Mouse (Mus musculus): ENCODE data around the gene Cdh12. TPM values are rescaled to one million over a fixed set of nuclear protein-coding genes. Genes with fewer than 3 reads are reported as not detected.
"Not testable (repeated sequence)": the region's sequence is repeated elsewhere in the genome, so short reads cannot be mapped to it uniquely, and the experiment has no call there.

Cdh12 gene
- total and polyA plus RNA-seq, 3 experiments, result 0.13 to 0.16 TPM; not detected in 1

GRCm38 (mm10) chr15:21375871-21376270, 926.8 kb downstream of the Cdh12 start:
- no peak for TF ChIP-seq SIN3A (IDR thresholded peaks at IDR 0.05; ENCODE audit: low read length)
- no peak for TF ChIP-seq USF2 (conservative IDR thresholded peaks at IDR 0.05; ENCODE audit: low read depth, low read length)
- TF ChIP-seq GABPA (IDR thresholded peaks at IDR 0.05; ENCODE audit: insufficient replicate concordance, low read depth, low read length), result no peak
- no peak for TF ChIP-seq HCFC1 (IDR thresholded peaks at IDR 0.05; ENCODE audit: low read depth, low read length)
- TF ChIP-seq USF1 (IDR thresholded peaks at IDR 0.05; ENCODE audit: low read depth, low read length), result no peak
- TF ChIP-seq CHD1 (IDR thresholded peaks at IDR 0.05; ENCODE audit: low read depth, low read length), result no peak
- TF ChIP-seq KAT2A (IDR thresholded peaks at IDR 0.05; ENCODE audit: insufficient replicate concordance, low read length), result no peak
- no peak for TF ChIP-seq MXI1 (IDR thresholded peaks at IDR 0.05; ENCODE audit: low read depth, low read length)
- TF ChIP-seq MAX (IDR thresholded peaks at IDR 0.05; ENCODE audit: low read length), result no peak
- TF ChIP-seq POLR2A (IDR thresholded peaks at IDR 0.05; ENCODE audit: low read depth, low read length), result no peak
- TF ChIP-seq NELFE (IDR thresholded peaks at IDR 0.05; ENCODE audit: low read depth, low read length), result no peak
- TF ChIP-seq MAFK (IDR thresholded peaks at IDR 0.05; ENCODE audit: insufficient replicate concordance, low read length), result no peak
- Histone ChIP-seq H3K9me3 (replicated peaks; ENCODE audit: low read length) (no peaks in the 10 kb centered on the region), H3K4me2 (ENCODE audit: insufficient read depth, low read depth, poor library complexity, severe bottlenecking) (no peak overlapping the region), H3K4me1 (ENCODE audit: control insufficient read depth in 1 of 2, insufficient read depth in 2 of 2) (no peaks in the 10 kb centered on the region), H3K27me3 (replicated peaks) (no peaks in the 10 kb centered on the region), H3K79me2 (replicated peaks; ENCODE audit: control insufficient read depth, extremely low read depth, insufficient read depth, poor library complexity, severe bottlenecking) (no peaks in the 10 kb centered on the region), H3K4me3 (replicated peaks in 1 of 3; ENCODE audit: low read depth in 2 of 3, low read length in 2 of 3, poor library complexity in 1 of 3) (no peak overlapping the region), H3K36me3 (replicated peaks in 1 of 2; ENCODE audit: control insufficient read depth in 1 of 2, insufficient read depth in 1 of 2, low read length in 1 of 2) (no peaks in the 10 kb centered on the region), H3K9ac (ENCODE audit: insufficient read depth, low read depth) (no peak overlapping the region), H3K27ac (ENCODE audit: insufficient read depth, low read depth) (no peak overlapping the region)
- dilution Hi-C loops (cut with MboI; ENCODE audit: extremely low pct_ligation_motif_present, extremely low pct_unique_long_range_greater_than_20kb, low sequenced_read_pairs) (no loop called here), in situ Hi-C loops (cut with MboI; ENCODE audit: low pct_ligation_motif_present, low pct_unique_long_range_greater_than_20kb, low sequenced_read_pairs) (no loop called here)
- DNase-seq (ENCODE audit: extremely low read depth), result no peak

GRCm38 (mm10) chr15:21391442-21391841, 942.4 kb downstream of the Cdh12 start:
- H3K36me3 ChIP-seq (replicated peaks in 1 of 2; ENCODE audit: control insufficient read depth in 1 of 2, insufficient read depth in 1 of 2, low read length in 1 of 2); in situ Hi-C loops (cut with MboI; ENCODE audit: low pct_ligation_motif_present, low pct_unique_long_range_greater_than_20kb, low sequenced_read_pairs); H3K79me2 ChIP-seq (replicated peaks; ENCODE audit: control insufficient read depth, extremely low read depth, insufficient read depth, poor library complexity, severe bottlenecking); H3K27me3 ChIP-seq (replicated peaks); H3K27ac ChIP-seq (ENCODE audit: insufficient read depth, low read depth); dilution Hi-C loops (cut with MboI; ENCODE audit: extremely low pct_ligation_motif_present, extremely low pct_unique_long_range_greater_than_20kb, low sequenced_read_pairs); H3K9ac ChIP-seq (ENCODE audit: insufficient read depth, low read depth); H3K4me1 ChIP-seq (ENCODE audit: control insufficient read depth in 1 of 2, insufficient read depth in 2 of 2); H3K4me2 ChIP-seq (ENCODE audit: insufficient read depth, low read depth, poor library complexity, severe bottlenecking); DNase-seq (ENCODE audit: extremely low read depth); H3K4me3 ChIP-seq (replicated peaks in 1 of 3; ENCODE audit: low read depth in 2 of 3, low read length in 2 of 3, poor library complexity in 1 of 3); H3K9me3 ChIP-seq (replicated peaks; ENCODE audit: low read length): not testable (repeated sequence)

- Histone ChIP-seq H3K27ac (ENCODE audit: insufficient read depth, low read depth) (no peak overlapping the region), H3K9ac (ENCODE audit: insufficient read depth, low read depth) (no peak overlapping the region), H3K4me2 (ENCODE audit: insufficient read depth, low read depth, poor library complexity, severe bottlenecking) (no peak overlapping the region), H3K27me3 (replicated peaks) (no peaks in the 10 kb centered on the region), H3K9me3 (replicated peaks; ENCODE audit: low read length) (no peaks in the 10 kb centered on the region), H3K4me1 (ENCODE audit: control insufficient read depth in 1 of 2, insufficient read depth in 2 of 2) (no peaks in the 10 kb centered on the region), H3K79me2 (replicated peaks; ENCODE audit: control insufficient read depth, extremely low read depth, insufficient read depth, poor library complexity, severe bottlenecking) (no peaks in the 10 kb centered on the region), H3K4me3 (replicated peaks in 1 of 3; ENCODE audit: low read depth in 2 of 3, low read length in 2 of 3, poor library complexity in 1 of 3) (no peak overlapping the region), H3K36me3 (replicated peaks in 1 of 2; ENCODE audit: control insufficient read depth in 1 of 2, insufficient read depth in 1 of 2, low read length in 1 of 2) (no peaks in the 10 kb centered on the region)
- TF ChIP-seq MEF2A (IDR thresholded peaks at IDR 0.05; ENCODE audit: borderline replicate concordance, low read depth, low read length), result no peak
- no peak for TF ChIP-seq RCOR1 (conservative IDR thresholded peaks at IDR 0.05; ENCODE audit: low read depth, low read length)
- no peak for TF ChIP-seq TCF12 (IDR thresholded peaks at IDR 0.05; ENCODE audit: low read depth, low read length)
- no peak for TF ChIP-seq ZKSCAN1 (IDR thresholded peaks at IDR 0.05; ENCODE audit: borderline replicate concordance, low read depth, low read length)
- no peak for TF ChIP-seq BHLHE40 (IDR thresholded peaks at IDR 0.05; ENCODE audit: low read depth, low read length)
- no peak for DNase-seq (ENCODE audit: extremely low read depth)
- in situ Hi-C loops (cut with MboI; ENCODE audit: low pct_ligation_motif_present, low pct_unique_long_range_greater_than_20kb, low sequenced_read_pairs) (no loop called here), dilution Hi-C loops (cut with MboI; ENCODE audit: extremely low pct_ligation_motif_present, extremely low pct_unique_long_range_greater_than_20kb, low sequenced_read_pairs) (no loop called here)
These were observed 944.0 kb downstream of the Cdh12 start for GRCm38 (mm10) chr15:21393080-21393479.
